Mouse (Mus musculus) heart, embryonic 11.5 days (tissue): ENCODE data around the gene Pdha1. TPM values are rescaled to one million over a fixed set of nuclear protein-coding genes. Genes with fewer than 3 reads are reported as not detected.

Source experiments
- ATAC-seq: fragments of 200-750 bp; cut with Nextera tagmentation; replicated peaks from 2 replicates; pipeline ENCODE4 v1.8.0; 2017; ENCODE audit warnings: moderate library complexity; ENCODE audit not compliant: insufficient number of reproducible peaks, low FRiP score, low TSS enrichment
- H3K27ac ChIP-seq: fragments of 300-500 bp; sonication (generic); 2 replicates; pipeline ENCODE4 v1.5.1; 2014; ENCODE audit warnings: mild to moderate bottlenecking, low read depth, low read length
- H3K27me3 ChIP-seq: fragments of 300-500 bp; sonication (generic); 2 replicates; pipeline ENCODE4 v1.6.1; 2014; ENCODE audit warnings: mild to moderate bottlenecking, low read length, mixed read lengths; ENCODE audit not compliant: control insufficient read depth, insufficient read depth
- H3K36me3 ChIP-seq: fragments of 300-500 bp; sonication (generic); 2 replicates; pipeline ENCODE4 v1.6.1; 2014; ENCODE audit warnings: mild to moderate bottlenecking, low read length, moderate library complexity, mixed read lengths; ENCODE audit not compliant: control insufficient read depth, insufficient read depth
- H3K4me1 ChIP-seq: fragments of 300-500 bp; sonication (generic); 2 replicates; pipeline ENCODE4 v1.6.1; 2014; ENCODE audit warnings: low read length; ENCODE audit not compliant: control insufficient read depth, insufficient read depth
- H3K4me2 ChIP-seq: fragments of 300-500 bp; sonication (generic); 2 replicates; pipeline ENCODE4 v1.6.1; 2014; ENCODE audit warnings: mild to moderate bottlenecking, moderate library complexity
- H3K4me3 ChIP-seq: fragments of 300-500 bp; sonication (generic); 2 replicates; pipeline ENCODE4 v1.5.1; 2014; ENCODE audit warnings: low read depth, low read length
- H3K9ac ChIP-seq: fragments of 300-500 bp; sonication (generic); 2 replicates; pipeline ENCODE4 v1.6.1; 2014; ENCODE audit warnings: mild to moderate bottlenecking, low read depth, low read length, moderate library complexity
- H3K9me3 ChIP-seq: fragments of 300-500 bp; sonication (generic); replicated peaks from 2 replicates; pipeline ENCODE4 v1.6.1; 2016; ENCODE audit warnings: low read length; ENCODE audit not compliant: control insufficient read depth
- WGBS: fragments of 180-500 bp; shearing (Covaris S2); extraction: QIAGEN DNeasy Blood & Tissue Kit; methylation state at CpG from one replicate; pipeline ENCODE4 v1.1.7; 2014; ENCODE audit not compliant: insufficient replicate concordance; 5-methylcytosine and 5-hydroxymethylcytosine counted together
- polyA plus RNA-seq: library from polyadenylated mRNA; unstranded; fragments of >200 nt; fragmentation: Nextera tagmentation; extraction: Ambion mirVana; gene quantifications from 2 replicates; pipeline ENCODE4 v1.2.1, GENCODE M21; 2014

The Pdha1 gene
- polyA plus RNA-seq, result 216 and 254 TPM in 2 replicates

GRCm38 (mm10) chrX:160137861-160138717 is at the start of gene Pdha1:
Pdha1 (minus strand) TSS chrX:160138413.
- H3K36me3 ChIP-seq, result no peaks in the 10 kb centered on the region
- no peaks in the 10 kb centered on the region for H3K9me3 ChIP-seq
- peak within 1 kb of the TSS; percentile 82 for H3K9ac ChIP-seq
- H3K4me2 ChIP-seq, result peak within 1 kb of the TSS; percentile 70
- no peaks in the 10 kb centered on the region; the same call in 1 of the 2 replicates for H3K4me1 ChIP-seq
- no peaks in the 10 kb centered on the region for H3K27me3 ChIP-seq
- peak; percentile 91 for ATAC-seq
- peak within 1 kb of the TSS; percentile 93 for H3K27ac ChIP-seq
- H3K4me3 ChIP-seq, result peak within 1 kb of the TSS; percentile 63
- 12% methylated on average over 57 of the region's 67 CpGs for WGBS

GRCm38 (mm10) chrX:160179032-160179431 is 40.8 kb upstream of the Pdha1 start:
- Histone ChIP-seq H3K9me3 (no peaks in the 10 kb centered on the region), H3K4me1 (no peaks in the 10 kb centered on the region), H3K27ac (no peak overlapping the region), H3K4me2 (no peak overlapping the region), H3K27me3 (no peaks in the 10 kb centered on the region), H3K36me3 (no peaks in the 10 kb centered on the region), H3K4me3 (no peak overlapping the region), H3K9ac (no peak overlapping the region)
- 61% methylated on average over 3 of the region's 3 CpGs for WGBS
- no peak for ATAC-seq

DNA sequence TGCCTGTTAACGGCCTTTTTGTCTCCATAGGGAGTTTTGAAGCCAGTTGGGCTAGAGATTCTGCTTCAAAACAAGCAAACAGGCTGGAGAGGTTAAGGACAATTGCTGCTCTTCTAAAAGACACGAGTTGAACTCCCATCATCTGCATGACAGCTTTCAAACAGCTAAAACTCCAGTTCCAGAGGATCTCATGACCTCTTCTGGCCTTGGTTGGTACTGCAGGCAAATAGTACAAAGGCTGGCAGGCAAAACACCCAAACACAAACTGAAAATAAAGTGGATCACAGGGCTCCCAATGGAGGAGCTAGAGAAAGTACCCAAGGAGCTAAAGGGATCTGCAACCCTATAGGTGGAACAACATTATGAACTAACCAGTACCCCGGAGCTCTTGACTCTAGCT is 31.9 kb upstream of the Pdha1 start:
- no peak for ATAC-seq
- no peak overlapping the region for H3K9ac ChIP-seq
- no peaks in the 10 kb centered on the region for H3K9me3 ChIP-seq
- WGBS, result 11% methylated on average over 2 of the region's 3 CpGs
- no peaks in the 10 kb centered on the region for H3K27me3 ChIP-seq
- H3K27ac ChIP-seq, result no peak overlapping the region
- no peaks in the 10 kb centered on the region for H3K36me3 ChIP-seq
- no peaks in the 10 kb centered on the region for H3K4me1 ChIP-seq
- H3K4me3 ChIP-seq, result no peak overlapping the region
- no peak overlapping the region for H3K4me2 ChIP-seq

DNA sequence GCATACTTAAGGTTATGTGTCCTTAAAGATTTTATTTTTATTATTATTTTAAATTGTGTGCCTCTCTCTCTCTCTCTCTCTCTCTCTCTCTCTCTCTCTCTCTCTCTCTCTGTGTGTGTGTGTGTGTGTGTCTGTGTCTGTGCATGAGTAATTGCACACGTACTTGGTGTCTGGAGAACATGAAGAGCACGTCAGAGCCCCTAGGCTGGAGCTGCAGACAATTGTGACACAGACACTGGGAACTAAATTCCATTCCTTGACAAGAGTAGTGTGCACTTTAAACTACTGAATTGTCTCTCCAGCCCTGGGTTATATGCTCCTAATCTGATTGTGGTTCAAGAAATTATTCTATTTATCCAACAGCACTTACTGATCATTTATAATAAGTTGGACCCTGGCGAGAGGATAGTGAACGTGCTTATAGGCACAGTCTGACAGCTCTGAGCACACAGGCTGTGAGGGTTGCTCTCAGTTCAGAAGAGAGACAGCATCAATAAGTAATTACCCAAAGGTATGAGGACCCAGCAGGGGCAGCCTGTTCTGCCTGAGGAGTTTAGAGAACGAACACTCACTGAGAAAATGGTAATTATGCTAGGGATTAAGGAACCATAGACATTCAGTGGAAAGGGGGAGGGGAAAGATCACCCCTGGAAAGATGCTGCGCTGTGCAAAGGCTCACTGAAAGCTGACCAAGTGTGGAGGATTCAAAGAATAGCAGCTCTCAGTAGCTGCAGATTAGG is 28.2 kb upstream of the Pdha1 start:
- Histone ChIP-seq H3K36me3 (no peaks in the 10 kb centered on the region), H3K27me3 (no peaks in the 10 kb centered on the region), H3K9me3 (no peaks in the 10 kb centered on the region), H3K4me2 (no peak overlapping the region), H3K4me3 (no peak overlapping the region), H3K4me1 (no peaks in the 10 kb centered on the region), H3K9ac (no peak overlapping the region), H3K27ac (no peak overlapping the region)
- WGBS, result 47% methylated on average over 6 of the region's 6 CpGs
- ATAC-seq, result no peak

DNA sequence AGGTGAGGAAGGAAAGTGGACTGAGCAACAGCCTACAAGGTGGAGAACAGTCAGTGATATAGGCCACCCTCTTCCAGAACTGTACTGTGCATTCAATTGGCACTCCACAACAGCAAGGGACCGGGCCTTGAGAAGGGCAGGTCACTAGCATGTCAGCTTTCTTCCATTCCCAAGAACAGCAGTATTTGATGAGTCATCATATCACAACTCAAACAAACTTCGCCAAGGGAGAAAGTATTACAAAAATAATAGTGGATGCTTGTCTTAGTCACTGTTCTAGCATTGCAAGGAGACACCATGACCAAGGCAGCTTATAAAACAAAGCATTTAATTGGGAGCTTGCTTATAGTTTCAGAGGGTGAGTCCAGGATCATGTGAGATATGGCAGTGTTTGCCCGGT is 26.0 kb upstream of the Pdha1 start:
- no peak overlapping the region for H3K4me3 ChIP-seq
- no peak overlapping the region for H3K9ac ChIP-seq
- no peaks in the 10 kb centered on the region for H3K27me3 ChIP-seq
- H3K36me3 ChIP-seq, result no peaks in the 10 kb centered on the region
- H3K9me3 ChIP-seq, result no peaks in the 10 kb centered on the region
- ATAC-seq, result no peak
- no peak overlapping the region for H3K4me2 ChIP-seq
- no peaks in the 10 kb centered on the region for H3K4me1 ChIP-seq
- H3K27ac ChIP-seq, result no peak overlapping the region
- WGBS, result 83% methylated on average over 3 of the region's 3 CpGs

DNA sequence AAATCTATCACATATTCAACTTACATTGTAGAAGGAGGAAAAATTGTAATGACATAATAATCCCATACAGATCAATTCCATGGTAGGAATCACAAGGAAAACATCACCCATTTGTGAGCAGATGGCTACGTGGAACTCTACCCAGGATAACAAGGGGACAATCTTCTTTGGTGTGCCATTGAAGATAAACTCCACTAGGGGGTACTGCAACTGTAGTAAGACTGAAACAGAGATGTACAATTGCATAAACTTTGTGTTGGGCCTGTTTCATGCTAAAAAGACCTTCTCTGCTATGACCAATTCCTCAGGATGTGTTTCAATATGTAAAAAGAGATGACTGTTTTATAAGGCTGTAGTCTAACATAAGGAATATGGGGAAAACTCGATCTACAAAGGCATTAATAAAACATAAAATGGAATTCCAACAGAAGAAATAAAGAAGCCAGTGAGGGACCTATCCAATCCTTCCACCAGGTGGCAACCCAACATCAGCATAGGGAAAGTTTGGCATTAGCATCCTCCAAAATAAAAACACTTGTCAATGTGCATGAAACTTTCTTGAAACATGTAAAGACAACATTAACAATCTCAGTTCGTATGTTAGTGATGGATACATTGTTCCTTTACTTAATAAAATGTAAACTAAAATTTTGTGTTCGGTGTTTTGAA is 15.1 kb upstream of the Pdha1 start:
- no peak for ATAC-seq
- Histone ChIP-seq H3K9ac (no peak overlapping the region), H3K4me2 (no peak overlapping the region), H3K27me3 (no peaks in the 10 kb centered on the region), H3K36me3 (no peaks in the 10 kb centered on the region), H3K4me1 (no peaks in the 10 kb centered on the region), H3K9me3 (no peaks in the 10 kb centered on the region), H3K4me3 (no peak overlapping the region), H3K27ac (no peak overlapping the region)
- 51% methylated on average over 4 of the region's 4 CpGs for whole genome bisulfite sequencing

DNA sequence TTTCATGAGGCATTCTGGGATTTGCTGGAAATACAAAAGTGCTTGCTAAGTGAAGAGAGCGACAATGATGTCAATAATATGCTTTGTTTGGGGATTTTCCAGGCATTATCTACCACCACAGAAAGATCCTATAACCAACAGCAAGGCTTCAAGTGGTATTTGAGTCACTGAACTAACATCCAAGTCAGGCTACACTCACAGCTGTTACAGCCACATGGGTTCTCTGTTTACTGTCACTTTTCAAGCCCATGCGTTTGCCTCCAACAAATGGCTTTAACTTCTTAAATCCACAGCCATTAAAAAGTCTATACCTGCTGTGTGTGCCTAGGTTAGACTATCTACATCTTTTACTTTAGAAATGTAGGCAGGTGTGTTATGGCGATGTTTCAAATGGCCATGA is 10.6 kb upstream of the Pdha1 start:
- Histone ChIP-seq H3K9ac (no peak overlapping the region), H3K36me3 (no peaks in the 10 kb centered on the region), H3K4me2 (no peak overlapping the region), H3K4me3 (no peak overlapping the region), H3K4me1 (no peaks in the 10 kb centered on the region), H3K9me3 (no peaks in the 10 kb centered on the region), H3K27me3 (no peaks in the 10 kb centered on the region), H3K27ac (no peak overlapping the region)
- 80% methylated on average over 3 of the region's 3 CpGs for WGBS
- no peak for ATAC-seq

GRCm38 (mm10) chrX:160147406-160147805 is 9.2 kb upstream of the Pdha1 start:
- Histone ChIP-seq H3K4me1 (no peaks in the 10 kb centered on the region), H3K4me3 (no peak overlapping the region), H3K27ac (no peak overlapping the region), H3K27me3 (no peaks in the 10 kb centered on the region), H3K4me2 (no peak overlapping the region), H3K36me3 (no peaks in the 10 kb centered on the region), H3K9me3 (no peaks in the 10 kb centered on the region), H3K9ac (no peak overlapping the region)
- no peak for ATAC-seq
- 80% methylated on average over 3 of the region's 3 CpGs for WGBS
